16 mouse cellular contexts compared by ENCODE assay signal in genomic region chr4:5518522-5518921, GRCm38 (mm10).
"Had no signal": no experiment of that assay in that cellular context is flagged by ENCODE, and none has a peak within 500 bp of the region (broad histone marks: within the 10 kb centered on the region; RNA-seq: fewer than 3 reads in every experiment).

No protein-coding gene starts in this region.

- H3K36me3 ChIP-seq: neural tube, embryonic 12.5 days; neural tube, embryonic 13.5 days; neural tube, embryonic 15.5 days; stomach, embryonic 15.5 days had no signal

- H3K4me3 ChIP-seq: neural tube, embryonic 12.5 days; neural tube, embryonic 13.5 days; neural tube, embryonic 15.5 days; stomach, embryonic 15.5 days had no signal

- H3K4me1 ChIP-seq: neural tube, embryonic 12.5 days; neural tube, embryonic 13.5 days; neural tube, embryonic 15.5 days; stomach, embryonic 15.5 days had no signal

- H3K27me3 ChIP-seq: neural tube, embryonic 12.5 days; neural tube, embryonic 13.5 days; neural tube, embryonic 15.5 days; stomach, embryonic 15.5 days had no signal

- H3K9ac ChIP-seq: neural tube, embryonic 12.5 days; neural tube, embryonic 13.5 days; neural tube, embryonic 15.5 days; stomach, embryonic 15.5 days had no signal

- H3K27ac ChIP-seq: neural tube, embryonic 12.5 days; neural tube, embryonic 13.5 days; neural tube, embryonic 15.5 days; stomach, embryonic 15.5 days; stomach, postnatal 0 days had no signal

- DNase-seq: retina, postnatal 1 day; right cerebral cortex, adult 18-20 months; right cerebral cortex, postnatal 14 days; right cerebral cortex, postnatal 4 days; spleen, adult 18-20 months; thymus, adult 18-20 months; thymus, adult 2 months; thymus, postnatal 14 days; thymus, postnatal 25 days; thymus, postnatal 36 days; thymus, postnatal 4 days had no signal

- H3K9me3 ChIP-seq: neural tube, embryonic 12.5 days; neural tube, embryonic 13.5 days; neural tube, embryonic 15.5 days; stomach, embryonic 15.5 days had no signal

- H3K4me2 ChIP-seq: neural tube, embryonic 12.5 days; neural tube, embryonic 13.5 days; neural tube, embryonic 15.5 days; stomach, embryonic 15.5 days had no signal
